Mouse (Mus musculus) liver, adult 2 months (tissue): ENCODE measurements around the gene Cfap54. TPM values are rescaled to one million over a fixed set of nuclear protein-coding genes. Genes with fewer than 3 reads are reported as not detected.
A peak's percentile ranks its signal among the peaks of the same experiment; 100 is the strongest.

Experiments used
- DNase-seq: peaks from one replicate; pipeline ENCODE4 v3.0.0-alpha.2; 2011; ENCODE audit warnings: low read depth, low spot score; ENCODE audit errors: extremely low read depth
- H3K27ac ChIP-seq: fragments of 200-500 bp; replicated peaks from 2 replicates; pipeline ENCODE4 v1.5.1; 2012; ENCODE audit warnings: low read depth, mild to moderate bottlenecking, control low read depth, inconsistent platforms, low read length; ENCODE audit not compliant: insufficient read depth
- H3K27me3 ChIP-seq: fragments of 200-500 bp; 2 replicates; pipeline ENCODE4 v1.6.1; 2012; ENCODE audit warnings: mild to moderate bottlenecking, moderate library complexity, low read length, inconsistent platforms; ENCODE audit not compliant: control insufficient read depth, insufficient read depth
- H3K36me3 ChIP-seq: fragments of 200-500 bp; 2 replicates; pipeline ENCODE4 v1.6.1; 2012; ENCODE audit warnings: low read length, inconsistent platforms; ENCODE audit not compliant: control insufficient read depth, insufficient read depth
- H3K4me1 ChIP-seq: fragments of 200-500 bp; 2 replicates; pipeline ENCODE4 v1.6.1; 2011; ENCODE audit warnings: low read length; ENCODE audit not compliant: control insufficient read depth, insufficient read depth
- H3K4me3 ChIP-seq: fragments of 200-500 bp; 2 replicates; pipeline ENCODE4 v1.5.1; 2011; ENCODE audit warnings: low read depth, mild to moderate bottlenecking, control low read depth, low read length, moderate library complexity; ENCODE audit not compliant: insufficient read depth
- H3K79me2 ChIP-seq: fragments of 200-500 bp; 2 replicates; pipeline ENCODE4 v1.6.1; 2012; ENCODE audit warnings: inconsistent platforms, mild to moderate bottlenecking, low read length, moderate library complexity; ENCODE audit not compliant: control insufficient read depth, insufficient read depth
- H3K9ac ChIP-seq: fragments of 200-500 bp; 2 replicates; pipeline ENCODE4 v1.6.1; 2012; ENCODE audit warnings: low read depth, mild to moderate bottlenecking, control low read depth, inconsistent platforms, low read length
- CTCF ChIP-seq: fragments of 200-500 bp; IDR thresholded peaks from 2 replicates; pipeline ENCODE4 v1.5.1; 2011; ENCODE audit warnings: low read depth, low read length, control low read depth
- POLR2A ChIP-seq: fragments of 200-500 bp; IDR thresholded peaks from 2 replicates; pipeline ENCODE4 v1.6.1; 2011; ENCODE audit warnings: low read length, control low read depth; ENCODE audit not compliant: insufficient read depth; ENCODE audit errors: extremely low read depth
- WGBS: fragments of 180-500 bp; shearing (Covaris S2); methylation state at CpG from one replicate; pipeline ENCODE4 v1.1.7; 2018; 5-methylcytosine and 5-hydroxymethylcytosine counted together
- polyA plus RNA-seq: library from polyadenylated mRNA; depleted of rRNA; stranded (reverse); fragments of >200 nt; gene quantifications from 2 replicates; pipeline ENCODE4 v1.2.3, GENCODE M21; 2012
- total RNA-seq: library from RNA; depleted of rRNA; stranded (reverse); fragments of >200 nt; gene quantifications from 2 replicates; pipeline ENCODE4 v1.2.3, GENCODE M21; 2014

Gene Cfap54
- total and polyA plus RNA-seq, 2 experiments: 0.27 to 0.65 TPM

GRCm38 (mm10) chr10:93095827-93096226 lies 14.4 kb upstream of the Cfap54 start:
- H3K27ac ChIP-seq: no peak overlapping the region
- WGBS: 90% methylated on average over 4 of the region's 4 CpGs

GRCm38 (mm10) chr10:93094957-93095580 lies 13.7 kb upstream of the Cfap54 start:
- no peak overlapping the region for H3K9ac ChIP-seq
- no peaks in the 10 kb centered on the region for H3K79me2 ChIP-seq
- no peak overlapping the region for H3K4me3 ChIP-seq
- H3K36me3 ChIP-seq: no peaks in the 10 kb centered on the region
- no peaks in the 10 kb centered on the region for H3K27me3 ChIP-seq
- no peak overlapping the region for H3K27ac ChIP-seq
- peak; percentile 91 for DNase-seq
- WGBS: 15% methylated on average over 7 of the region's 7 CpGs
- TF ChIP-seq CTCF (no peak), POLR2A (no peak)
- H3K4me1 ChIP-seq: peaks cover 5% of the 10 kb centered on the region; the same call in 1 of the 2 replicates

More at GRCm38 (mm10) chr10:93095827-93096226, 14.4 kb upstream of the Cfap54 start:
- no peaks in the 10 kb centered on the region for H3K27me3 ChIP-seq
- DNase-seq: no peak
- H3K9ac ChIP-seq: no peak overlapping the region
- no peaks in the 10 kb centered on the region for H3K36me3 ChIP-seq
- H3K4me1 ChIP-seq: peaks cover 5% of the 10 kb centered on the region; the same call in 1 of the 2 replicates
- H3K4me3 ChIP-seq: no peak overlapping the region
- H3K79me2 ChIP-seq: no peaks in the 10 kb centered on the region
- no peak for TF ChIP-seq POLR2A
- TF ChIP-seq CTCF: no peak

- H3K79me2 ChIP-seq: no peaks in the 10 kb centered on the region
- peaks cover 5% of the 10 kb centered on the region; the same call in 1 of the 2 replicates for H3K4me1 ChIP-seq
- no peaks in the 10 kb centered on the region for H3K27me3 ChIP-seq
- no peak for DNase-seq
- H3K27ac ChIP-seq: no peak overlapping the region
- TF ChIP-seq POLR2A: no peak
- TF ChIP-seq CTCF: no peak
- no peak overlapping the region for H3K4me3 ChIP-seq
- H3K36me3 ChIP-seq: no peaks in the 10 kb centered on the region
- 98% methylated on average over 2 of the region's 2 CpGs for WGBS
- H3K9ac ChIP-seq: no peak overlapping the region
Measured at GRCm38 (mm10) chr10:93091928-93092327, 10.5 kb upstream of the Cfap54 start.

GRCm38 (mm10) chr10:93090241-93090640 lies 8.8 kb upstream of the Cfap54 start:
- WGBS: 76% methylated on average over 6 of the region's 6 CpGs
- H3K27me3 ChIP-seq: no peaks in the 10 kb centered on the region

DNA sequence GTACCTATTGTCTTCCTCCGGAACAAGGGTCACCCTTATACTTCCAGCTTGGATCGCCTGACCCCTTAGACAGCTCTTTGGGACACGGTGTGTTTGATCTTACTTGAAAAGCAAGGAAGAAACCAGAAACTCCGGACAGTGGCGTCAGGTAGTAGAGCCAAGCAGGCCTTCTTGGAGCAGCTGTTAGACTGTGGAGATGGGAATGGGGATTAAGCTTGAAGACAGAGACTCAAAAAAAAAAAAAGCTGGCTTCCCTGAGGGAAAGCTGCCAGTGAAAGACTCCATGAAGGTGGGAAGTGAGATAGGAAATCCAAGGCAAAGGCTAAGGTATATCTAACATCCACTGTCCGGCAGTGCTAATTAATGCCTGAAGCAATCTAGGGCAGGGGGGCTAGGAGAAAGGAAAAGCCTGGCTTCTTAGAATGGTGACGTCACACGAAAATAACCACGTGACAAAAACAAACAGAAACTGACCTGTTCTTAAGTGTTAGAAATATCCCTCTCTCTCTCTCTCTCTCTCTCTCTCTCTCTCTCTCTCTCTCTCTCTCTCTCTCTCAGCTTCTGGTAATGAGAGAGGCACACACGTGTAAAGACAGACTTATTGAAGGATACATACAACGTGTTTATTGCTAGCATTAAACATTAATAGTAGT lies 7.1 kb upstream of the Cfap54 start:
- TF ChIP-seq CTCF (no peak), POLR2A (no peak)
- H3K79me2 ChIP-seq: no peaks in the 10 kb centered on the region
- H3K27ac ChIP-seq: no peak overlapping the region
- H3K9ac ChIP-seq: no peak overlapping the region
- WGBS: 66% methylated on average over 11 of the region's 11 CpGs
- DNase-seq: no peak
- no peak overlapping the region for H3K4me3 ChIP-seq
- H3K36me3 ChIP-seq: no peaks in the 10 kb centered on the region
- H3K27me3 ChIP-seq: no peaks in the 10 kb centered on the region
- H3K4me1 ChIP-seq: no peaks in the 10 kb centered on the region

More at GRCm38 (mm10) chr10:93090241-93090640, 8.8 kb upstream of the Cfap54 start:
- Histone ChIP-seq H3K4me1 (peaks cover 5% of the 10 kb centered on the region; the same call in 1 of the 2 replicates), H3K36me3 (no peaks in the 10 kb centered on the region), H3K27ac (no peak overlapping the region), H3K4me3 (no peak overlapping the region), H3K79me2 (no peaks in the 10 kb centered on the region), H3K9ac (no peak overlapping the region)
- DNase-seq: no peak
- TF ChIP-seq CTCF (no peak), POLR2A (no peak)

DNA sequence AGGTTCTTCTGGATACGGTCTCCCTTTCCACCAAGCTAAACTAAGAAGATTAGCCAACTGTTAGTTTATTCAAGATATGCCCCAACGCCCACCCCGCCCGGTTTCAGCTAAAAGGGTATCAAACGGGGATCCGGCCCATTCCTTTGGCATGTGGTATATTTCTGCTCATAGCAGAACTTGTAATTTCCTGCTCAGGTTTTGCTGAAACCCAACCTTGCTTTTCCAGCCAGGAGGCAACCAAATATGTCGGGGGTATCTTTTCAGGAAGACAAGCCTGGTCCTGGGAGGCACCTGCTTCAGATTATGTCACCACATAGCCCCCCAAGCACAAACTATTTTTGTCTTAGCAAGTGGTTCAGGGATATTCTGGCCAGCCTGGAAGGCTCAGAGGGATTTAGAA lies 6.1 kb upstream of the Cfap54 start:
- no peaks in the 10 kb centered on the region for H3K79me2 ChIP-seq
- H3K4me1 ChIP-seq: no peaks in the 10 kb centered on the region
- 84% methylated on average over 7 of the region's 7 CpGs for WGBS
- no peaks in the 10 kb centered on the region for H3K27me3 ChIP-seq
- no peak for TF ChIP-seq CTCF
- TF ChIP-seq POLR2A: no peak
- H3K9ac ChIP-seq: no peak overlapping the region
- no peak overlapping the region for H3K4me3 ChIP-seq
- DNase-seq: no peak
- H3K27ac ChIP-seq: no peak overlapping the region
- H3K36me3 ChIP-seq: no peaks in the 10 kb centered on the region
